Mouse (Mus musculus): ENCODE data around the gene Shisa8. TPM values are rescaled to one million over a fixed set of nuclear protein-coding genes. Genes with fewer than 3 reads are reported as not detected.

The Shisa8 gene
- total RNA-seq, 2 experiments from 2014 or later = 0.21 TPM; not detected in 1

Small RNA genes lying within 50 kb of the gene (microRNA-seq; reads per million reads assigned to microRNA genes)
- gene Mir33 = 9.5 to 12.9 reads per million in 2 experiments

Other genes starting within 250 kb of the Shisa8 start
- not detected for gene 1700029P11Rik, start 232.3 kb downstream of the Shisa8 start, total RNA-seq (2021)
- 10 to 100 TPM; 24.6 to 25.3 TPM for gene Xrcc6, start 225.0 kb downstream of the Shisa8 start, total RNA-seq (2021)
- gene Desi1, start 179.0 kb downstream of the Shisa8 start, total RNA-seq (2021) = 10 to 100 TPM; 25.1 to 29.0 TPM
- 10 to 100 TPM; 47.3 to 53.5 TPM for gene Snu13, start 165.2 kb downstream of the Shisa8 start, total RNA-seq (2021)
- not detected for gene 4930407I10Rik, start 153.7 kb downstream of the Shisa8 start, total RNA-seq (2021)
- gene Mei1, start 142.8 kb downstream of the Shisa8 start, total RNA-seq (2021) = not detected
- gene Ccdc134, start 84.9 kb downstream of the Shisa8 start, total RNA-seq (2021) = 1 to 10 TPM; 4.0 to 4.4 TPM
- gene Srebf2, start 65.6 kb downstream of the Shisa8 start, total RNA-seq (2021) = 10 to 100 TPM; 18.2 to 22.1 TPM
- 1 to 10 TPM in 1 of 2 experiments, under 1 TPM in 1; 0.35 to 2.2 TPM for gene Tnfrsf13c, start 11.6 kb upstream of the Shisa8 start, total RNA-seq (2021)
- gene Cenpm, start 31.9 kb upstream of the Shisa8 start, total RNA-seq (2021) = under 1 TPM; 0.42 to 0.46 TPM
- gene 1500009C09Rik, start 39.6 kb upstream of the Shisa8 start, total RNA-seq (2021) = not detected
- gene Sept3, start 62.1 kb upstream of the Shisa8 start, total RNA-seq (2021) = 1 to 10 TPM in 1 of 2 experiments, under 1 TPM in 1; 0.62 to 1.1 TPM
- gene Wbp2nl, start 86.1 kb upstream of the Shisa8 start, total RNA-seq (2021) = not detected
- 10 to 100 TPM; 25.4 to 32.2 TPM for gene Naga, start 126.1 kb upstream of the Shisa8 start, total RNA-seq (2021)
- under 1 TPM; 0.72 to 0.75 TPM for gene Pheta2, start 126.1 kb upstream of the Shisa8 start, total RNA-seq (2021)
- gene Smdt1, start 126.1 kb upstream of the Shisa8 start, total RNA-seq (2021) = 100 to 1,000 TPM; 185 to 222 TPM
- gene Ndufa6, start 141.5 kb upstream of the Shisa8 start, total RNA-seq (2021) = 100 to 1,000 TPM; 750 to 751 TPM
- gene Cyp2d22, start 167.4 kb upstream of the Shisa8 start, total RNA-seq (2021) = 10 to 100 TPM; 25.8 to 30.1 TPM
- gene Cyp2d11, start 181.2 kb upstream of the Shisa8 start, total RNA-seq (2021) = not detected
- gene Cyp2d10, start 194.4 kb upstream of the Shisa8 start, total RNA-seq (2021) = not detected
- not detected for gene Cyp2d9, start 220.6 kb upstream of the Shisa8 start, total RNA-seq (2021)